Mouse (Mus musculus): ENCODE data around the gene Cmtm2b.

Gene Cmtm2b

GRCm38 (mm10) chr8:104380269-104380668, 58.2 kb downstream of the Cmtm2b start:
- DNase-seq (ENCODE audit: low read depth, low spot score) = no peak

All from forelimb bud, embryonic 11.5 days (tissue).